Mouse (Mus musculus) neural tube, embryonic 13.5 days (tissue): ENCODE results near the gene Cenpp. TPM values are rescaled to one million over a fixed set of nuclear protein-coding genes. Genes with fewer than 3 reads are reported as not detected.

Experiments
- ATAC-seq: fragments of 200-750 bp; cut with Nextera tagmentation; 2 replicates; pipeline ENCODE4 v1.8.0; 2017; ENCODE audit warnings: low read depth, mild to moderate bottlenecking, moderate TSS enrichment, moderate library complexity
- H3K27ac ChIP-seq: fragments of 300-500 bp; sonication (generic); replicated peaks from 2 replicates; pipeline ENCODE4 v1.5.1; 2015; ENCODE audit warnings: moderate library complexity, mild to moderate bottlenecking, inconsistent platforms
- H3K27me3 ChIP-seq: fragments of 300-500 bp; sonication (generic); 2 replicates; pipeline ENCODE4 v1.6.1; 2015; ENCODE audit warnings: mild to moderate bottlenecking, inconsistent platforms
- H3K36me3 ChIP-seq: fragments of 300-500 bp; sonication (generic); 2 replicates; pipeline ENCODE4 v1.6.1; 2015; ENCODE audit warnings: mild to moderate bottlenecking, inconsistent platforms
- H3K4me1 ChIP-seq: fragments of 300-500 bp; sonication (generic); replicated peaks from 2 replicates; pipeline ENCODE4 v1.6.1; 2015; ENCODE audit warnings: inconsistent platforms
- H3K4me2 ChIP-seq: fragments of 300-500 bp; sonication (generic); 2 replicates; pipeline ENCODE4 v1.6.1; 2015; ENCODE audit warnings: inconsistent platforms, mild to moderate bottlenecking, moderate library complexity
- H3K4me3 ChIP-seq: fragments of 300-500 bp; sonication (generic); 2 replicates; pipeline ENCODE4 v1.5.1; 2015; ENCODE audit warnings: mild to moderate bottlenecking, inconsistent platforms
- H3K9ac ChIP-seq: fragments of 300-500 bp; sonication (generic); 2 replicates; pipeline ENCODE4 v1.6.1; 2015; ENCODE audit warnings: moderate library complexity, mild to moderate bottlenecking, inconsistent platforms
- H3K9me3 ChIP-seq: fragments of 300-500 bp; sonication (generic); 2 replicates; pipeline ENCODE4 v1.6.1; 2016; ENCODE audit warnings: inconsistent platforms
- WGBS: fragments of 180-500 bp; shearing (Covaris S2); methylation state at CpG from one replicate; pipeline ENCODE4 v1.1.7; 2015; 5-methylcytosine and 5-hydroxymethylcytosine counted together
- polyA plus RNA-seq: library from polyadenylated mRNA; unstranded; fragments of >200 nt; fragmentation: Nextera tagmentation; extraction: Ambion mirVana; gene quantifications from 2 replicates; pipeline ENCODE4 v1.2.1, GENCODE M21; 2015

The Cenpp gene
- polyA plus RNA-seq, 1 experiment from 2014 or later = 7.6 TPM

- Histone ChIP-seq H3K4me1 (no peaks in the 10 kb centered on the region), H3K27ac (no peak within 1 kb of the TSS), H3K4me2 (no peak within 1 kb of the TSS), H3K27me3 (no peaks in the 10 kb centered on the region), H3K4me3 (no peak within 1 kb of the TSS), H3K9me3 (no peaks in the 10 kb centered on the region), H3K9ac (no peak within 1 kb of the TSS), H3K36me3 (no peaks in the 10 kb centered on the region)
- ATAC-seq = no peak
- 75% methylated on average over 6 of the region's 6 CpGs for WGBS
These were observed 159.9 kb downstream of the Cenpp start, which contains the start of gene Tes3-ps for GRCm38 (mm10) chr13:49492376-49493368. Gene Tes3-ps (plus strand): TSS chr13:49493318.

DNA sequence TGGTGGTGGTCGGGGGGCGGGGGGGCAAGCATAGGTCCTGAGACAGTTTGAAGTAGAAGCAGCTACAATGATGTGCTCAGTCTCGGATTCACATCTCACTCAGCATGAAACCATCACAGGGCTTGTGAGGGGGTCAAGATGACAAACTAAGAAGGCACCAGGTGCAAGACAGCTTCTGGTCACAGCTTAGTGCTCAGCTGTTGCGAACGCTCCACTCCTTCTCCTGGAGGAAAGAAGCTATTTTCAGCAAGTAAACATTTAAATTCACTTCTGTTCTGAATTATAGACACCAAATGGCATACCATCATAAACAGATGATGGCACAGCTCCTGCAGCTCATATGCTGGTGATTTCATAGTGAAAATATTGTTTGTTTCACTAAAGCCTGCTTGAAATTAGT is 167.2 kb downstream of the Cenpp start:
- Histone ChIP-seq H3K9me3 (no peaks in the 10 kb centered on the region), H3K4me3 (no peak overlapping the region), H3K9ac (no peak overlapping the region), H3K4me1 (no peaks in the 10 kb centered on the region), H3K36me3 (no peaks in the 10 kb centered on the region), H3K27me3 (no peaks in the 10 kb centered on the region), H3K4me2 (no peak overlapping the region), H3K27ac (no peak overlapping the region)
- no peak for ATAC-seq
- 82% methylated on average over 5 of the region's 5 CpGs for WGBS

- Histone ChIP-seq H3K27me3 (no peaks in the 10 kb centered on the region), H3K4me3 (no peak overlapping the region), H3K36me3 (no peaks in the 10 kb centered on the region), H3K9me3 (no peaks in the 10 kb centered on the region), H3K27ac (peak overlapping the region; percentile 46; the same call in 1 of the 2 replicates), H3K9ac (no peak overlapping the region), H3K4me2 (no peak overlapping the region), H3K4me1 (no peaks in the 10 kb centered on the region)
- 72% methylated on average over 5 of the region's 5 CpGs for WGBS
- ATAC-seq = no peak
These were observed 172.0 kb downstream of the Cenpp start for GRCm38 (mm10) chr13:49480551-49480950.

- H3K9ac ChIP-seq = no peak overlapping the region
- no peak overlapping the region for H3K27ac ChIP-seq
- ATAC-seq = no peak
- 75% methylated on average over 2 of the region's 2 CpGs for WGBS
- H3K9me3 ChIP-seq = no peaks in the 10 kb centered on the region
- no peaks in the 10 kb centered on the region for H3K4me1 ChIP-seq
- H3K4me3 ChIP-seq = no peak overlapping the region
- H3K36me3 ChIP-seq = no peaks in the 10 kb centered on the region
- H3K4me2 ChIP-seq = no peak overlapping the region
- H3K27me3 ChIP-seq = no peaks in the 10 kb centered on the region
These were observed 172.5 kb downstream of the Cenpp start for GRCm38 (mm10) chr13:49480057-49480456.

GRCm38 (mm10) chr13:49479399-49479798 is 173.2 kb downstream of the Cenpp start:
- H3K4me1 ChIP-seq = no peaks in the 10 kb centered on the region
- no peak overlapping the region for H3K4me2 ChIP-seq
- 83% methylated on average over 4 of the region's 4 CpGs for WGBS
- no peak overlapping the region for H3K4me3 ChIP-seq
- H3K27ac ChIP-seq = no peak overlapping the region
- H3K9me3 ChIP-seq = no peaks in the 10 kb centered on the region
- H3K36me3 ChIP-seq = no peaks in the 10 kb centered on the region
- H3K9ac ChIP-seq = no peak overlapping the region
- no peak for ATAC-seq
- H3K27me3 ChIP-seq = no peaks in the 10 kb centered on the region

- Histone ChIP-seq H3K4me2 (no peak overlapping the region), H3K4me1 (no peaks in the 10 kb centered on the region), H3K36me3 (no peaks in the 10 kb centered on the region), H3K9ac (no peak overlapping the region), H3K9me3 (no peaks in the 10 kb centered on the region), H3K4me3 (no peak overlapping the region), H3K27ac (no peak overlapping the region), H3K27me3 (no peaks in the 10 kb centered on the region)
- WGBS = 95% methylated on average over 6 of the region's 6 CpGs
- ATAC-seq = no peak
These were observed 173.7 kb downstream of the Cenpp start for GRCm38 (mm10) chr13:49478851-49479374.

DNA sequence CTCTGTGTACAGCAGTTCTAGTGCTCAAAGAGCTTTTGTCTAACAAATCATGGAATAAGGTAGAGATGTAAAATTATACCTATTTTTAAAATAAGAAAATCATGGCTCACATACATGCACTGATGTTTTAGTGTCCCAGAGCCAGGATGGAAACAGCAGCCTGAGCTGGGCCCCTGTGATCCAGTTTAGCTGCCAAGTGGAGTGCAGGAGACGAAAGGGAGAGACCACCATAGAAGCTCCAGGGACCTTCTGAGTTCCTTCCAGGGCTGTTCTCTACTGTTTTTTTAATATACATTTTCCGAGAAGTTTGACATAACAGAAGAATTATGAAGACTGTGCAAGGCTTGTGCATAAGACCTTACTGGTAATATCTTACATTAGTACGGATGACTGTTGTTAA is 174.7 kb downstream of the Cenpp start:
- Histone ChIP-seq H3K27ac (no peak overlapping the region), H3K4me2 (no peak overlapping the region), H3K4me1 (no peaks in the 10 kb centered on the region), H3K9ac (no peak overlapping the region), H3K27me3 (no peaks in the 10 kb centered on the region), H3K36me3 (no peaks in the 10 kb centered on the region), H3K9me3 (no peaks in the 10 kb centered on the region), H3K4me3 (no peak overlapping the region)
- ATAC-seq = no peak
- WGBS = 82% methylated on average over 3 of the region's 3 CpGs

DNA sequence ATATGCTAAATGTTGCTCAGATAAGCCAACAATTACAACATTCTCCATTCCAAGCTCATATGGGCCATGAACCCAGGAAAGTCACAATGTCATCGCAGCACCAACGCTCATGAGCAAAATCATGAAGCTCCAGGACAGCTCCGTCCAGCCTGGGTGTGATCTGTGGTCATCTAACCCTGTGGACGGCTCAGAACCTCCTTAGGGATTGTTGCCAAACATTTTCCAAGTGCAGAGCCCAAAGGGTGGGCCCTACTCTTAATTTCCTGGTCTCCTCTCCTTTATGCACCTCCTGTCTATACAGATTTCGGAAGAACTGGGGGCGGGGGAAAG is 179.9 kb downstream of the Cenpp start:
- H3K9ac ChIP-seq = no peak overlapping the region
- no peaks in the 10 kb centered on the region for H3K27me3 ChIP-seq
- H3K4me2 ChIP-seq = no peak overlapping the region
- no peak overlapping the region for H3K27ac ChIP-seq
- no peak overlapping the region for H3K4me3 ChIP-seq
- H3K9me3 ChIP-seq = no peaks in the 10 kb centered on the region
- no peak for ATAC-seq
- WGBS = 92% methylated on average over 6 of the region's 6 CpGs
- H3K4me1 ChIP-seq = no peaks in the 10 kb centered on the region; the same call in 1 of the 2 replicates
- H3K36me3 ChIP-seq = no peaks in the 10 kb centered on the region

GRCm38 (mm10) chr13:49471981-49472675 is 180.5 kb downstream of the Cenpp start:
- Histone ChIP-seq H3K4me3 (no peak overlapping the region), H3K27me3 (no peaks in the 10 kb centered on the region), H3K9ac (no peak overlapping the region), H3K36me3 (no peaks in the 10 kb centered on the region), H3K4me2 (no peak overlapping the region), H3K27ac (no peak overlapping the region), H3K4me1 (no peaks in the 10 kb centered on the region; the same call in 1 of the 2 replicates), H3K9me3 (no peaks in the 10 kb centered on the region)
- no peak for ATAC-seq
- WGBS = 55% methylated on average over 4 of the region's 4 CpGs

DNA sequence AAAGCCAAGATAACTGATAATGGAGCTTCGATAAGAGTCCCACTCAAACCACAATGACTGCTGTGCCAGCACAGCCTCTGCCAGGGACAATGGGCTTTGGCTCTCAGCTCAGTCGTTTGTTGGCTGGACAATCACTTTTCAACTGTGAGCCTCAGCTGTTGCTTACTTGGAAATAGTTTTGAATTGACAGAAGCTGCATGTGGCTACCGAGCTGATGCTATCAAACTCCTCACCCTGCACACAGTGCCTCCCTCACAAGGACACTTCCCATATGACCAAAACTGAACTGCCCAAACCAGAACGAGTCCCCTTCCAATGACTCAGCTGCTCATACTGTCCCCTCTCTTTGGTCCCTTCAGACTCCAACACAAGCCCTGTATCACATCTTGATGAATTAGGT is 181.8 kb downstream of the Cenpp start:
- WGBS = 81% methylated on average over 4 of the region's 4 CpGs

DNA sequence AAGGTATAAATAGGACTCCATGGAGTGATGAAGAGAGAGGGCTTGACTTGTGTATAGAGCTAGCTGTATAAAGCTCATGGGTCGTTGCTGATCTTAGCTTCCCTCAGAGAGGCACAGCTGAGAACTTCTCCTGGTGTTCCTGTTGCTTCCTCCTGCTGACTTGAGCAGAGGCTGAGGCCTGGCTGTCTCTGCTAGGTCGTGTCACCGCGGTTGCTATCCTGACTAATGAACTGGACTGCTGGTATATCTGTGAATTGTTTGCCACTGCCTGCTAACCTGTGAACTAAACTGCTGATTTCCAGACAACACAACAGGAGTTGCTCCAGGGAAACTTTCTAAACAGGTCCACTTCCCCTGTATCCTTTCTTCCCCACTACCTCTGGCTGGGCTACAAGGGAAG is 182.3 kb downstream of the Cenpp start:
- Histone ChIP-seq H3K9ac (no peak overlapping the region), H3K36me3 (peaks cover 6% of the 10 kb centered on the region), H3K27me3 (no peaks in the 10 kb centered on the region), H3K4me3 (no peak overlapping the region), H3K9me3 (no peaks in the 10 kb centered on the region), H3K4me2 (no peak overlapping the region), H3K4me1 (no peaks in the 10 kb centered on the region; the same call in 1 of the 2 replicates), H3K27ac (no peak overlapping the region)
- WGBS = 86% methylated on average over 4 of the region's 4 CpGs
- ATAC-seq = no peak

More for the DNA sequence above, 181.8 kb downstream of the Cenpp start:
- Histone ChIP-seq H3K36me3 (0 out of 2 replicates have a peak, but pooled peaks cover 2% of the 10 kb centered on the region), H3K9me3 (no peaks in the 10 kb centered on the region), H3K4me3 (no peak overlapping the region), H3K4me2 (no peak overlapping the region), H3K4me1 (no peaks in the 10 kb centered on the region; the same call in 1 of the 2 replicates), H3K27ac (no peak overlapping the region), H3K9ac (no peak overlapping the region), H3K27me3 (no peaks in the 10 kb centered on the region)
- ATAC-seq = no peak

DNA sequence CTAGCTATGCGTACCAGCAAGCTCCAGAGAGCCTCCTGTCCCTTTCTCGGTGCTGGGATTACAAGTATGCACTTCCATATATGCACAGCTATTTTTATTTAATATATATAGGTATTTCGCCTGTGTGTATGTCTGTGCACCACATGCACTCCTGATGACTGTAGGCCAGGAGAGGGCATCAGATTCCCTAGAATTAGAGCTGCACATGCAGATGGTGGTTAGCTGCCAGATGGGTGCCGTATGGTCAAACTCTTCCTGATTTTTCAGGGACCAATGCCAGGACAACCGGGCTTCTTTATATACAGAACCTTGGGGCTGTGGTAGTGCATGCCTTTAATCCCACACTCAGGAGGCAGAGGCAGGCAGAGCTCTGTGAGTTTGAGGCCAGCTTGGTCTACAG is 183.6 kb downstream of the Cenpp start:
- peaks cover 19% of the 10 kb centered on the region for H3K36me3 ChIP-seq
- no peak overlapping the region for H3K27ac ChIP-seq
- no peaks in the 10 kb centered on the region; the same call in 1 of the 2 replicates for H3K4me1 ChIP-seq
- no peaks in the 10 kb centered on the region for H3K9me3 ChIP-seq
- no peak for ATAC-seq
- no peaks in the 10 kb centered on the region for H3K27me3 ChIP-seq
- no peak overlapping the region for H3K9ac ChIP-seq
- H3K4me3 ChIP-seq = no peak overlapping the region
- H3K4me2 ChIP-seq = no peak overlapping the region
- 92% methylated on average over 5 of the region's 5 CpGs for WGBS
